Mouse (Mus musculus) adrenal gland, postnatal 14 days (tissue): ENCODE results near the gene Cd3eap. TPM values are rescaled to one million over a fixed set of nuclear protein-coding genes. Genes with fewer than 3 reads are reported as not detected.

Experiments used
- DNase-seq: peaks from one replicate; pipeline ENCODE4 v3.0.0; 2021; ENCODE audit warnings: mixed read lengths
- total RNA-seq: library from RNA; stranded (reverse); gene quantifications from 2 replicates; pipeline ENCODE4 v1.2.3, GENCODE M21; 2021

The Cd3eap gene
- total RNA-seq, 1 experiment from 2014 or later = 14.5 TPM

GRCm38 (mm10) chr7:19362276-19362675 lies 3.0 kb upstream of the Cd3eap start:
- no peak for DNase-seq

GRCm38 (mm10) chr7:19361720-19362119 lies 2.4 kb upstream of the Cd3eap start:
- peak; percentile 89 for DNase-seq

- DNase-seq = peak; percentile 95
Measured at GRCm38 (mm10) chr7:19360944-19361343, 1.7 kb upstream of the Cd3eap start.

- peak; percentile 83 for DNase-seq
Measured at GRCm38 (mm10) chr7:19359892-19360641, 784 bp upstream of the Cd3eap start.

GRCm38 (mm10) chr7:19358634-19359033 lies 649 bp downstream of the Cd3eap start:
- DNase-seq = no peak

- no peak for DNase-seq
Measured at GRCm38 (mm10) chr7:19357381-19358375, 1.6 kb downstream of the Cd3eap start.

- no peak for DNase-seq
Measured at GRCm38 (mm10) chr7:19356311-19356710, 3.0 kb downstream of the Cd3eap start.

GRCm38 (mm10) chr7:19354991-19355390 lies 4.3 kb downstream of the Cd3eap start:
- DNase-seq = no peak

GRCm38 (mm10) chr7:19350221-19350620 lies 9.1 kb downstream of the Cd3eap start:
- DNase-seq = no peak

GRCm38 (mm10) chr7:19349188-19349915 lies 9.9 kb downstream of the Cd3eap start:
- no peak for DNase-seq

GRCm38 (mm10) chr7:19344938-19345471 lies 14.3 kb downstream of the Cd3eap start:
- peak; percentile 96 for DNase-seq

- no peak for DNase-seq
Measured at GRCm38 (mm10) chr7:19344237-19344847, 14.9 kb downstream of the Cd3eap start, which contains the start of gene Ercc1. TSS of gene Ercc1 (plus strand) at chr7:19344778.

- DNase-seq = peak; percentile 81
Measured at GRCm38 (mm10) chr7:19343210-19343808, 16.0 kb downstream of the Cd3eap start.

- peak; percentile 90 for DNase-seq
Measured at GRCm38 (mm10) chr7:19342481-19343027, 16.7 kb downstream of the Cd3eap start.

GRCm38 (mm10) chr7:19341761-19342409 lies 17.4 kb downstream of the Cd3eap start:
- peak; percentile 48 for DNase-seq

- no peak for DNase-seq
Measured at GRCm38 (mm10) chr7:19341250-19341649, 18.0 kb downstream of the Cd3eap start.

GRCm38 (mm10) chr7:19338596-19338995 lies 20.7 kb downstream of the Cd3eap start:
- DNase-seq = peak; percentile 46

GRCm38 (mm10) chr7:19338060-19338459 lies 21.2 kb downstream of the Cd3eap start:
- DNase-seq = no peak

- DNase-seq = no peak
Measured at GRCm38 (mm10) chr7:19337122-19337521, 22.2 kb downstream of the Cd3eap start.

- DNase-seq = peak; percentile 56
Measured at GRCm38 (mm10) chr7:19335583-19335982, 23.7 kb downstream of the Cd3eap start.
